Mouse (Mus musculus) small intestine, adult 2 months (tissue): ENCODE results near the gene Gm9376.

ENCODE experiments used
- CTCF ChIP-seq: fragments of 200-500 bp; IDR thresholded peaks from 2 replicates; pipeline ENCODE4 v1.5.1; 2012; ENCODE audit warnings: low read depth, mild to moderate bottlenecking, control low read depth, inconsistent platforms, low read length, moderate library complexity, mixed read lengths; ENCODE audit not compliant: insufficient replicate concordance, insufficient read length; ENCODE audit errors: extremely low read depth
- POLR2A ChIP-seq: fragments of 200-500 bp; IDR thresholded peaks from 2 replicates; pipeline ENCODE4 v1.6.1; 2012; ENCODE audit warnings: low read depth, mild to moderate bottlenecking, control low read depth, inconsistent platforms, low read length, moderate library complexity

DNA sequence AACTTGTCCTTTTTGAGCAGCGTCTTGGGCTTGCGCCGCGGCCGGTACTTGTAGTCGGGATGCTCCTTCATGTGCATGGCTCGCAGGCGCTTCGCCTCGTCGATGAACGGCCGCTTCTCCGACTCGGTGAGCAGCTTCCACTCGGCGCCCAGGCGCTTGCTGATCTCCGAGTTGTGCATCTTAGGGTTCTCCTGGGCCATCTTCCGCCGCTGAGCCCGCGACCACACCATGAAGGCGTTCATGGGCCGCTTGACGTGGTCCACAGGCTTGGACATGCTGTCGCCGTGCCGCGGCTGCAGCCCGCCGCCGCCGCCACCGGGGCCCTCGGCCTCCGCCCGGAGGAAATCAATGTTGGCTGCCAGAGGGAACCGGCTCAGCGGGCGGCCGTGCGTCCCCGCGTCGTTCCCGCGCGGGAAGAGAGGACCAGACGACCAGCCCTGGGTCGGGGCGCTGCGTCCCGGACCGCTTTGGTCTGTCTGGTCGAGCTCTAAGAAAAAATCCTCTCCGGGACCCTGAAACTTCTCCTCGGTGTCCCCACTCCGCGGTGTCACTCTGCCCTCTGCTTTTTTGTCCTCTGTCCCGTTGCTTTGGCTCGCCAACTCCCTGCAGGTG lies 31.3 kb upstream of the Gm9376 start:
- no peak for TF ChIP-seq POLR2A
- TF ChIP-seq CTCF = no peak
